Mouse (Mus musculus) neural tube, embryonic 11.5 days (tissue): ENCODE measurements around the gene Rrm1. TPM values are rescaled to one million over a fixed set of nuclear protein-coding genes. Genes with fewer than 3 reads are reported as not detected.

Source experiments
- ATAC-seq: fragments of 200-750 bp; cut with Nextera tagmentation; 2 replicates; pipeline ENCODE4 v1.8.0; 2017; ENCODE audit warnings: moderate number of reproducible peaks, mild to moderate bottlenecking, moderate TSS enrichment, moderate library complexity; ENCODE audit not compliant: insufficient read depth, low FRiP score, low TSS enrichment
- DNase-seq: peaks from one replicate; pipeline ENCODE4 v3.0.0-alpha.2; 2015; ENCODE audit warnings: low spot score
- H3K27ac ChIP-seq: fragments of 300-500 bp; sonication (generic); 2 replicates; pipeline ENCODE4 v1.5.1; 2014; ENCODE audit warnings: low read depth, mild to moderate bottlenecking, low read length
- H3K27me3 ChIP-seq: fragments of 300-500 bp; sonication (generic); 2 replicates; pipeline ENCODE4 v1.6.1; 2014; ENCODE audit warnings: mild to moderate bottlenecking, low read length, mixed read lengths; ENCODE audit not compliant: control insufficient read depth, insufficient read depth
- H3K36me3 ChIP-seq: fragments of 300-500 bp; sonication (generic); 2 replicates; pipeline ENCODE4 v1.6.1; 2014; ENCODE audit warnings: mild to moderate bottlenecking, low read length, moderate library complexity, mixed read lengths; ENCODE audit not compliant: control insufficient read depth, insufficient read depth
- H3K4me1 ChIP-seq: fragments of 300-500 bp; sonication (generic); 2 replicates; pipeline ENCODE4 v1.6.1; 2014; ENCODE audit warnings: low read length, mixed read lengths; ENCODE audit not compliant: control insufficient read depth, insufficient read depth
- H3K4me2 ChIP-seq: fragments of 300-500 bp; sonication (generic); 2 replicates; pipeline ENCODE4 v1.6.1; 2014; ENCODE audit warnings: low read depth, mild to moderate bottlenecking, moderate library complexity
- H3K4me3 ChIP-seq: fragments of 300-500 bp; sonication (generic); 2 replicates; pipeline ENCODE4 v1.5.1; 2014; ENCODE audit warnings: low read depth, low read length
- H3K9ac ChIP-seq: fragments of 300-500 bp; sonication (generic); 2 replicates; pipeline ENCODE4 v1.6.1; 2014; ENCODE audit warnings: mild to moderate bottlenecking, low read length
- H3K9me3 ChIP-seq: fragments of 300-500 bp; sonication (generic); 2 replicates; pipeline ENCODE4 v1.6.1; 2016; ENCODE audit warnings: low read length; ENCODE audit not compliant: control insufficient read depth
- WGBS: fragments of 180-500 bp; shearing (Covaris S2); extraction: QIAGEN DNeasy Blood & Tissue Kit; methylation state at CpG from one replicate; pipeline ENCODE4 v1.1.7; 2014; 5-methylcytosine and 5-hydroxymethylcytosine counted together
- polyA plus RNA-seq: library from polyadenylated mRNA; unstranded; fragments of >200 nt; fragmentation: Nextera tagmentation; extraction: Ambion mirVana; gene quantifications from 2 replicates; pipeline ENCODE4 v1.2.1, GENCODE M21; 2014

The Rrm1 gene
- polyA plus RNA-seq, 1 experiment from 2014 or later, result 203 TPM

GRCm38 (mm10) chr7:102508066-102508465 is 66.6 kb downstream of the Rrm1 start:
- no peaks in the 10 kb centered on the region for H3K27me3 ChIP-seq
- no peaks in the 10 kb centered on the region for H3K9me3 ChIP-seq
- ATAC-seq, result no peak
- no peak overlapping the region for H3K27ac ChIP-seq
- no peak overlapping the region for H3K9ac ChIP-seq
- H3K4me2 ChIP-seq, result no peak overlapping the region
- H3K36me3 ChIP-seq, result no peaks in the 10 kb centered on the region
- no peak overlapping the region for H3K4me3 ChIP-seq
- 0 out of 2 replicates have a peak, but pooled peaks cover 3% of the 10 kb centered on the region for H3K4me1 ChIP-seq
- WGBS, result 84% methylated on average over 9 of the region's 9 CpGs
- no peak for DNase-seq

GRCm38 (mm10) chr7:102508666-102509065 is 67.2 kb downstream of the Rrm1 start:
- H3K27ac ChIP-seq, result no peak overlapping the region
- no peak for ATAC-seq
- 89% methylated on average over 6 of the region's 6 CpGs for WGBS
- H3K4me3 ChIP-seq, result no peak overlapping the region
- H3K4me1 ChIP-seq, result 0 out of 2 replicates have a peak, but pooled peaks cover 3% of the 10 kb centered on the region
- H3K27me3 ChIP-seq, result no peaks in the 10 kb centered on the region
- H3K9ac ChIP-seq, result no peak overlapping the region
- H3K9me3 ChIP-seq, result no peaks in the 10 kb centered on the region
- DNase-seq, result no peak
- H3K36me3 ChIP-seq, result no peaks in the 10 kb centered on the region
- no peak overlapping the region for H3K4me2 ChIP-seq

GRCm38 (mm10) chr7:102509726-102510125 is 68.2 kb downstream of the Rrm1 start:
- no peak for ATAC-seq
- no peak for DNase-seq
- no peak overlapping the region for H3K4me3 ChIP-seq

GRCm38 (mm10) chr7:102511927-102512326 is 70.4 kb downstream of the Rrm1 start:
- H3K9me3 ChIP-seq, result no peaks in the 10 kb centered on the region
- 92% methylated on average over 10 of the region's 10 CpGs for WGBS
- H3K4me2 ChIP-seq, result no peak overlapping the region
- H3K27me3 ChIP-seq, result no peaks in the 10 kb centered on the region
- ATAC-seq (no peak), DNase-seq (no peak)
- H3K4me3 ChIP-seq, result no peak overlapping the region
- H3K4me1 ChIP-seq, result 0 out of 2 replicates have a peak, but pooled peaks cover 3% of the 10 kb centered on the region
- H3K9ac ChIP-seq, result no peak overlapping the region
- no peak overlapping the region for H3K27ac ChIP-seq
- no peaks in the 10 kb centered on the region for H3K36me3 ChIP-seq

More at GRCm38 (mm10) chr7:102509726-102510125, 68.2 kb downstream of the Rrm1 start:
- Histone ChIP-seq H3K9me3 (no peaks in the 10 kb centered on the region), H3K4me2 (no peak overlapping the region), H3K27ac (no peak overlapping the region), H3K9ac (no peak overlapping the region), H3K27me3 (no peaks in the 10 kb centered on the region), H3K4me1 (0 out of 2 replicates have a peak, but pooled peaks cover 3% of the 10 kb centered on the region), H3K36me3 (no peaks in the 10 kb centered on the region)
- 70% methylated on average over 7 of the region's 7 CpGs for WGBS

- peak; percentile 96 for ATAC-seq
- H3K27me3 ChIP-seq, result no peaks in the 10 kb centered on the region
- no peaks in the 10 kb centered on the region for H3K36me3 ChIP-seq
- peak overlapping the region; percentile 77 for H3K4me2 ChIP-seq
- 1% methylated on average over 52 of the region's 54 CpGs for WGBS
- H3K27ac ChIP-seq, result no peak overlapping the region
- peak; percentile 93 for DNase-seq
- no peaks in the 10 kb centered on the region for H3K9me3 ChIP-seq
- H3K4me3 ChIP-seq, result peak overlapping the region; percentile 38
- H3K4me1 ChIP-seq, result 0 out of 2 replicates have a peak, but pooled peaks cover 3% of the 10 kb centered on the region
- peak overlapping the region; percentile 70 for H3K9ac ChIP-seq
Measured at GRCm38 (mm10) chr7:102512814-102513435, 71.4 kb downstream of the Rrm1 start.

- Histone ChIP-seq H3K4me2 (no peak overlapping the region), H3K4me1 (0 out of 2 replicates have a peak, but pooled peaks cover 3% of the 10 kb centered on the region), H3K36me3 (no peaks in the 10 kb centered on the region), H3K9ac (no peak overlapping the region), H3K27me3 (no peaks in the 10 kb centered on the region), H3K4me3 (no peak overlapping the region), H3K9me3 (no peaks in the 10 kb centered on the region), H3K27ac (no peak overlapping the region)
- no peak for ATAC-seq
- DNase-seq, result no peak
- WGBS, result 71% methylated on average over 4 of the region's 4 CpGs
Measured at GRCm38 (mm10) chr7:102514144-102514543, 72.6 kb downstream of the Rrm1 start.

- Histone ChIP-seq H3K27me3 (no peaks in the 10 kb centered on the region), H3K4me2 (no peak overlapping the region), H3K4me3 (no peak overlapping the region), H3K36me3 (no peaks in the 10 kb centered on the region), H3K4me1 (0 out of 2 replicates have a peak, but pooled peaks cover 3% of the 10 kb centered on the region), H3K27ac (no peak overlapping the region), H3K9me3 (no peaks in the 10 kb centered on the region), H3K9ac (no peak overlapping the region)
- ATAC-seq (no peak), DNase-seq (no peak)
- WGBS, result 82% methylated on average over 10 of the region's 10 CpGs
Measured at GRCm38 (mm10) chr7:102516261-102517050, 75.0 kb downstream of the Rrm1 start.

GRCm38 (mm10) chr7:102517051-102517335 is 75.5 kb downstream of the Rrm1 start:
- H3K9ac ChIP-seq, result no peak overlapping the region
- no peaks in the 10 kb centered on the region for H3K36me3 ChIP-seq
- no peak for ATAC-seq
- H3K4me1 ChIP-seq, result 0 out of 2 replicates have a peak, but pooled peaks cover 3% of the 10 kb centered on the region
- no peak overlapping the region for H3K4me3 ChIP-seq
- H3K4me2 ChIP-seq, result no peak overlapping the region
- no peaks in the 10 kb centered on the region for H3K27me3 ChIP-seq
- 94% methylated on average over 2 of the region's 2 CpGs for WGBS
- H3K27ac ChIP-seq, result no peak overlapping the region
- DNase-seq, result no peak
- H3K9me3 ChIP-seq, result no peaks in the 10 kb centered on the region
